Mouse (Mus musculus) bone marrow, adult 2 months (tissue): ENCODE results near the gene Nfic.

ENCODE experiments used
- CTCF ChIP-seq: fragments of 200-500 bp; IDR thresholded peaks from 2 replicates; pipeline ENCODE4 v1.5.1; 2011; ENCODE audit warnings: low read length, control low read depth; ENCODE audit not compliant: control insufficient read depth, insufficient read depth
- POLR2A ChIP-seq: fragments of 200-500 bp; IDR thresholded peaks from 2 replicates; pipeline ENCODE4 v1.6.1; 2011; ENCODE audit warnings: low read depth, mild to moderate bottlenecking, control low read depth, low read length, borderline replicate concordance; ENCODE audit not compliant: control insufficient read depth

GRCm38 (mm10) chr10:81431526-81432168 is 23.8 kb downstream of the Nfic start:
- TF ChIP-seq CTCF (no peak), POLR2A (no peak)
